In genomic region chr6:97857690-97858089, GRCm38 (mm10) we compare ENCODE assay signal across 8 mouse cellular contexts. TPM values are rescaled to one million over a fixed set of nuclear protein-coding genes. Genes with fewer than 3 reads are reported as not detected.
DNase-seq lines count a peak whose midpoint lies in the region; ATAC-seq and TF ChIP-seq lines count a peak whose summit lies in the region.

No protein-coding gene starts in this region.

- no peak for ATAC-seq in midbrain, postnatal 0 days (ENCODE audit: low FRiP score)
- ATAC-seq in midbrain, embryonic 13.5 days, result no peak
- peak; percentile 73 for ATAC-seq in megakaryocyte, adult 5-6 weeks (ENCODE audit: poor library complexity, severe bottlenecking)
- ATAC-seq in forebrain, embryonic 16.5 days, result no peak

- 74% methylated on average over 3 of the region's 3 CpGs for WGBS in midbrain, postnatal 0 days
- 77% methylated on average over 3 of the region's 3 CpGs for WGBS in midbrain, embryonic 13.5 days
- WGBS in forebrain, embryonic 16.5 days, result 69% methylated on average over 3 of the region's 3 CpGs

- no peaks in the 10 kb centered on the region for H3K36me3 ChIP-seq in midbrain, postnatal 0 days (ENCODE audit: insufficient read depth, low read length)
- no peaks in the 10 kb centered on the region for H3K36me3 ChIP-seq in midbrain, embryonic 13.5 days
- H3K36me3 ChIP-seq in forebrain, embryonic 16.5 days (ENCODE audit: control insufficient read depth, insufficient read depth), result no peaks in the 10 kb centered on the region

- H3K27ac ChIP-seq in midbrain, postnatal 0 days (ENCODE audit: low read depth, low read length), result no peak overlapping the region
- H3K27ac ChIP-seq in midbrain, embryonic 13.5 days, result no peak overlapping the region
- H3K27ac ChIP-seq in forebrain, embryonic 16.5 days (ENCODE audit: low read length), result no peak overlapping the region

- no peak overlapping the region for H3K4me3 ChIP-seq in midbrain, postnatal 0 days (ENCODE audit: low read depth, low read length)
- H3K4me3 ChIP-seq in midbrain, embryonic 13.5 days (replicated peaks), result no peak overlapping the region
- no peak overlapping the region for H3K4me3 ChIP-seq in forebrain, embryonic 16.5 days (replicated peaks; ENCODE audit: low read length)

- no peaks in the 10 kb centered on the region for H3K27me3 ChIP-seq in midbrain, postnatal 0 days (ENCODE audit: insufficient read depth, low read length)
- H3K27me3 ChIP-seq in midbrain, embryonic 13.5 days, result no peaks in the 10 kb centered on the region
- no peaks in the 10 kb centered on the region for H3K27me3 ChIP-seq in forebrain, embryonic 16.5 days (replicated peaks; ENCODE audit: control insufficient read depth, insufficient read depth, low read length)

- no peaks in the 10 kb centered on the region for H3K4me1 ChIP-seq in midbrain, postnatal 0 days (ENCODE audit: insufficient read depth, low read length)
- H3K4me1 ChIP-seq in midbrain, embryonic 13.5 days (replicated peaks), result no peaks in the 10 kb centered on the region
- H3K4me1 ChIP-seq in forebrain, embryonic 16.5 days (replicated peaks; ENCODE audit: control insufficient read depth, insufficient read depth, low read length), result no peaks in the 10 kb centered on the region

- H3K9ac ChIP-seq in midbrain, postnatal 0 days (replicated peaks; ENCODE audit: low read length, poor library complexity, severe bottlenecking), result no peak overlapping the region
- H3K9ac ChIP-seq in midbrain, embryonic 13.5 days (replicated peaks), result no peak overlapping the region
- no peak overlapping the region for H3K9ac ChIP-seq in forebrain, embryonic 16.5 days (replicated peaks; ENCODE audit: low read depth, low read length)

- no peaks in the 10 kb centered on the region for H3K9me3 ChIP-seq in midbrain, postnatal 0 days (ENCODE audit: low read length)
- no peaks in the 10 kb centered on the region for H3K9me3 ChIP-seq in midbrain, embryonic 13.5 days
- H3K9me3 ChIP-seq in forebrain, embryonic 16.5 days (ENCODE audit: control insufficient read depth, low read length), result no peaks in the 10 kb centered on the region

- TF ChIP-seq CTCF in midbrain, postnatal 0 days (IDR thresholded peaks at IDR 0.05), result peak; percentile 48

- peak; percentile 37 for DNase-seq in adrenal gland, postnatal 10 days
- no peak for DNase-seq in adrenal gland, adult 18-20 months (ENCODE audit: low spot score in 2 of 2)
- no peak for DNase-seq in midbrain, postnatal 0 days (ENCODE audit: low spot score)
- DNase-seq in heart, postnatal 4 days, result peak; percentile 36
- no peak for DNase-seq in right cerebral cortex, postnatal 36 days (ENCODE audit: low spot score in 2 of 2)

- H3K4me2 ChIP-seq in midbrain, postnatal 0 days (ENCODE audit: low read depth, low read length, poor library complexity, severe bottlenecking), result no peak overlapping the region
- H3K4me2 ChIP-seq in midbrain, embryonic 13.5 days (replicated peaks), result no peak overlapping the region
- H3K4me2 ChIP-seq in forebrain, embryonic 16.5 days (ENCODE audit: low read length), result no peak overlapping the region

RNA-seq across cellular contexts. Expression of gene Mitf, which starts 50.8 kb away (rescaled TPM):
- 1 to 10 TPM; 5.3 to 6.9 TPM for total RNA-seq in adrenal gland, postnatal 10 days (2021)
- 1 to 10 TPM; 7.9 to 8.4 TPM for total RNA-seq in adrenal gland, adult 18-20 months (2021)
- 2.8 and 3.1 TPM in 2 replicates for total RNA-seq in midbrain, postnatal 0 days (2014; rRNA removed)
- polyA plus RNA-seq in midbrain, postnatal 0 days (2015; fragmentation: Nextera tagmentation; extraction: Ambion mirVana), result 0.74 and 1.1 TPM in 2 replicates
- 0.72 and 0.94 TPM in 2 replicates for polyA plus RNA-seq in midbrain, embryonic 13.5 days (2015; fragmentation: Nextera tagmentation; extraction: Ambion mirVana)
- total RNA-seq in heart, postnatal 4 days (2021), result 10 to 100 TPM; 43.5 to 50.1 TPM
- 11.1 and 15.6 TPM in 2 replicates for total RNA-seq in megakaryocyte, adult 5-6 weeks (2015)
- total RNA-seq in megakaryocyte, adult 5-6 weeks (2017), result 8.8 and 14.4 TPM in 2 replicates
- 0.62 and 0.84 TPM in 2 replicates for polyA plus RNA-seq in forebrain, embryonic 16.5 days (2015; fragmentation: Nextera tagmentation; extraction: Ambion mirVana)

Comparison
In these comparisons a context has a peak if more than half of its experiments do, and no peak if none do; other contexts are left out.
1. DNase-seq: peak in adrenal gland, postnatal 10 days (single experiment) and heart, postnatal 4 days (single experiment); none in adrenal gland, adult 18-20 months (0 of 2), midbrain, postnatal 0 days (single experiment) and right cerebral cortex, postnatal 36 days (0 of 2).